Mouse (Mus musculus): ENCODE measurements at regions not wholly inside any gene's neighbourhood (a gene's known extent, or its start where the extent isn't known, plus 50 kb on each side); places are given as distances from the start of the nearest gene placed in this dataset.

DNA sequence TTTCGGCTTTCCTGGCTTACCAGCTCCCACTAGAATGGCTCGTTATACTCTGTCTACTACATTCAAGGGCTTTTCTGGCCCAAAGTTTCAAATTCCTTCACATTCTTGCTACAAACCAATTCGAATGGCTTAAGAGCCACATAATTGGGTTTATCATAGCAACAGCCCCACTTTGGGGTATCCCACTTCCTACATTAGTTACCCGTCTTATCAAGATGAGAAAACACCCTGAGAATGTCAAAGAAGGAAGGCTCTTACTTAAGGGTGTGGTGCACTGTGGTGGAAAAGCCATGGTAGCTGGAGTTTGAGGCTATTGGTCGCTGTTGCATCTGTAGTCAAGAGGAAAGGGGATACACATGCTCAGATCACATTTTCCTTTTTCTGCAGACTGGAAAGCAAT lies 213.2 kb upstream of the Klf3 start:
- H3K27ac ChIP-seq (ENCODE audit: control insufficient read depth, low read depth, low read length), result peak overlapping the region; percentile 94
- no peaks in the 10 kb centered on the region for H3K79me2 ChIP-seq (ENCODE audit: control insufficient read depth, insufficient read depth, low read length, poor library complexity)
- H3K27me3 ChIP-seq (ENCODE audit: control insufficient read depth in 1 of 2, insufficient read depth in 2 of 2, low read length in 2 of 2), result no peaks in the 10 kb centered on the region
- H3K36me3 ChIP-seq (ENCODE audit: control insufficient read depth in 1 of 2, insufficient read depth in 2 of 2, low read length in 2 of 2), result peaks cover 0 to 51% of the 10 kb centered on the region in 2 experiments; a peak in 2 of 4 replicates
- peak; percentile 83 for DNase-seq (ENCODE audit: low read depth, low spot score)
- peak overlapping the region; percentile 1 to 12; a peak in 1 of 4 replicates for H3K4me3 ChIP-seq (ENCODE audit: control insufficient read depth in 1 of 2, insufficient read depth in 1 of 2, low read depth in 2 of 2, low read length in 2 of 2)
- peak overlapping the region; percentile 51 for H3K9ac ChIP-seq (ENCODE audit: control insufficient read depth, low read depth, low read length, poor library complexity, severe bottlenecking)
- peaks cover 32 to 43% of the 10 kb centered on the region in 2 experiments for H3K4me1 ChIP-seq (ENCODE audit: control insufficient read depth in 1 of 2, insufficient read depth in 2 of 2, low read length in 2 of 2)
- H3K9me3 ChIP-seq (replicated peaks; ENCODE audit: insufficient read depth, low read length), result no peaks in the 10 kb centered on the region
- no peak for TF ChIP-seq CHD2 (IDR thresholded peaks at IDR 0.05; ENCODE audit: low read length)
- no peak for TF ChIP-seq MAX (IDR thresholded peaks at IDR 0.05; ENCODE audit: low read length)
- no peak; the same call in 1 of the 2 replicates for TF ChIP-seq NELFE (IDR thresholded peaks at IDR 0.05; ENCODE audit: low read depth, low read length)
- TF ChIP-seq SIN3A (IDR thresholded peaks at IDR 0.05; ENCODE audit: low read length), result peak; percentile 64; the same call in 1 of the 2 replicates
- peak; percentile 93 for TF ChIP-seq GATA1 (IDR thresholded peaks at IDR 0.05; ENCODE audit: low read depth, low read length)
- no peak for TF ChIP-seq POLR2AphosphoS5 (IDR thresholded peaks at IDR 0.05; ENCODE audit: borderline replicate concordance, low read depth, low read length)
- no peak for TF ChIP-seq POLR2AphosphoS2 (IDR thresholded peaks at IDR 0.05; ENCODE audit: low read length)
- TF ChIP-seq UBTF (IDR thresholded peaks at IDR 0.05; ENCODE audit: borderline replicate concordance, insufficient read depth, low read depth, low read length), result no peak
- TF ChIP-seq RCOR1 (IDR thresholded peaks at IDR 0.05; ENCODE audit: low read depth, low read length), result no peak; the same call in 1 of the 2 replicates
- TF ChIP-seq USF1 (IDR thresholded peaks at IDR 0.05; ENCODE audit: low read depth, low read length), result no peak
- TF ChIP-seq JUND (IDR thresholded peaks at IDR 0.05; ENCODE audit: low read depth, low read length), result no peak
- no peak for TF ChIP-seq MEF2A (IDR thresholded peaks at IDR 0.05; ENCODE audit: extremely low read depth, insufficient replicate concordance, low read depth, low read length, poor library complexity, severe bottlenecking)
- TF ChIP-seq ZMIZ1 (IDR thresholded peaks at IDR 0.05; ENCODE audit: low read depth, low read length), result no peak
- no peak for TF ChIP-seq NRF1 (IDR thresholded peaks at IDR 0.05; ENCODE audit: insufficient read depth, low read depth, low read length, poor library complexity, severe bottlenecking)
- peak; percentile 89 for TF ChIP-seq ETS1 (IDR thresholded peaks at IDR 0.05; ENCODE audit: low read depth, low read length)
- TF ChIP-seq HCFC1 (IDR thresholded peaks at IDR 0.05; ENCODE audit: low read depth, low read length), result peak; percentile 38; the same call in 1 of the 2 replicates
- TF ChIP-seq MYC (IDR thresholded peaks at IDR 0.05; ENCODE audit: low read depth, low read length), result no peak
- TF ChIP-seq TCF12 (IDR thresholded peaks at IDR 0.05; ENCODE audit: low read depth, low read length), result peak; percentile 85
- peak; percentile 84 to 88 for TF ChIP-seq EP300 (IDR thresholded peaks at IDR 0.05; ENCODE audit: low read depth in 1 of 2, low read length in 2 of 2)
- no peak for TF ChIP-seq RAD21 (IDR thresholded peaks at IDR 0.05; ENCODE audit: low read depth, low read length)
- TF ChIP-seq ZNF384 (IDR thresholded peaks at IDR 0.05; ENCODE audit: low read depth, low read length), result no peak
- no peak; the same call in 1 of the 2 replicates for TF ChIP-seq ZKSCAN1 (IDR thresholded peaks at IDR 0.05; ENCODE audit: low read depth, low read length)
- TF ChIP-seq BHLHE40 (IDR thresholded peaks at IDR 0.05; ENCODE audit: borderline replicate concordance, low read depth, low read length), result no peak
- peak; percentile 74 for TF ChIP-seq TBP (IDR thresholded peaks at IDR 0.05; ENCODE audit: low read depth, low read length)
- no peak for TF ChIP-seq CTCF (IDR thresholded peaks at IDR 0.05 in 2 of 3, conservative IDR thresholded peaks at IDR 0.05 in 1 of 3; ENCODE audit: control insufficient read depth in 1 of 3, insufficient read depth in 1 of 3, low read depth in 2 of 3, low read length in 3 of 3, poor library complexity in 1 of 3, severe bottlenecking in 1 of 3)
- TF ChIP-seq CHD1 (IDR thresholded peaks at IDR 0.05; ENCODE audit: low read depth, low read length), result no peak
- peak; percentile 61; the same call in 1 of the 2 replicates for TF ChIP-seq MAZ (IDR thresholded peaks at IDR 0.05; ENCODE audit: low read depth, low read length)
- peak; percentile 68; the same call in 1 of the 2 replicates for TF ChIP-seq ELF1 (IDR thresholded peaks at IDR 0.05; ENCODE audit: low read depth, low read length)
- 0 out of 2 replicates have a peak, but pooled peaks have one; percentile 29 for TF ChIP-seq MYB (IDR thresholded peaks at IDR 0.05; ENCODE audit: low read depth, low read length)
- TF ChIP-seq MXI1 (IDR thresholded peaks at IDR 0.05; ENCODE audit: low read depth, low read length), result no peak
- no peak for TF ChIP-seq MAFK (IDR thresholded peaks at IDR 0.05; ENCODE audit: borderline replicate concordance, low read depth, low read length)
- no peak for TF ChIP-seq USF2 (IDR thresholded peaks at IDR 0.05; ENCODE audit: borderline replicate concordance in 1 of 2, insufficient read depth in 1 of 2, low read depth in 1 of 2, low read length in 2 of 2)
- no peak for TF ChIP-seq KAT2A (conservative IDR thresholded peaks at IDR 0.05; ENCODE audit: low read depth, low read length)
- no peak for TF ChIP-seq POLR2A (IDR thresholded peaks at IDR 0.05; ENCODE audit: control insufficient read depth in 1 of 2, insufficient read depth in 1 of 2, low read depth in 1 of 2, low read length in 2 of 2, poor library complexity in 1 of 2)
- no peak for TF ChIP-seq TAL1 (IDR thresholded peaks at IDR 0.05; ENCODE audit: low read length)
- no peak for TF ChIP-seq SMC3 (IDR thresholded peaks at IDR 0.05; ENCODE audit: low read depth, low read length)
- no peak for TF ChIP-seq E2F4 (IDR thresholded peaks at IDR 0.05; ENCODE audit: borderline replicate concordance, low read depth, low read length)
- no peak for TF ChIP-seq GABPA (IDR thresholded peaks at IDR 0.05; ENCODE audit: low read depth, low read length)

Data from MEL (cell line).